Mouse (Mus musculus) layer of hippocampus, postnatal 36 days (tissue): ENCODE data around the gene Mansc1. TPM values are rescaled to one million over a fixed set of nuclear protein-coding genes. Genes with fewer than 3 reads are reported as not detected.
"Not testable (repeated sequence)": the region's sequence is repeated elsewhere in the genome, so short reads cannot be mapped to it uniquely, and the experiment has no call there.

ENCODE experiments used
- DNase-seq, 2 experiments: peaks; one replicate each; pipeline ENCODE4 v3.0.0; 2022
- total RNA-seq, 2 experiments: library from RNA; stranded (reverse); gene quantifications; 2 replicates each; pipeline ENCODE4 v1.2.3; 2021

The Mansc1 gene
- total RNA-seq = 1 to 10 TPM; 8.0 to 8.1 TPM

DNA sequence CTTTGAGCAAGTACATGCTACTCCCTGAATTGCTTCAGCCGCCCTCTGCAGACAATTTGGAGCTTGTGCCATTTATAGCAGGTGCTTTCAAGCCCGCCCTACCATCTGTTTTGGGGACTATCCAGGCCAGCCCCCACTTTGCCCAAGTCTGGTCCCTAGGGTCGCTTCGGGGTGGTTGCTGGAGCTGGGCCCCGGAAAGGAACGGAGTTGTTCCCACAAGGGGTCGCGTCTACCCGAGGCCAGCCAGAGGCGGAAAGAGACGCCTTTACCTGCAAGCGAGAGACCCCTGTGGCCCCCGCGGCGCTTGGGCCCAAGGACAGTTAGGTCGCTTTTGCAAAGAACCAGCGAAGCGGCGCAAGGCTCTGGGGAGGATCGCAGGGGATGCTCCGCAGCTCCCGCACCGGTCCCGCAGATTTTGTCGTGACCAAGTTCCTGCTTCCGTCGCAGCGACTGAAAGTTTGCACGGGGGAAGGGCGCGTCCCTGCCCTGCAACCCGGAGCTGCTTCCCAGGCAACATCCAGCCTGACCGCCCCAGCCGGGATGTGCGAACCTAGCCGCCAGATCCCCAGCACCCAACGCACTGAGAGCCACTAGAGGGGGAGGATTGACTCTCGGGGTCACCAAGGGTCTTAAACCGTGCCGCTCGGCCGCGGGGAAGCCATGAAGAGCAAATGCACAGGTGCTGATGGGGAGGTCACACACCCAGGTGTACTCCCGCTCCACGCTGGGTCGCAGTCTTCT lies at the start of gene Mansc1:
Gene Mansc1, minus strand, starts transcription at position 542 of the 741 bp plus-strand sequence.
- peak in 1 of 2 experiments; percentile 34 for DNase-seq

DNA sequence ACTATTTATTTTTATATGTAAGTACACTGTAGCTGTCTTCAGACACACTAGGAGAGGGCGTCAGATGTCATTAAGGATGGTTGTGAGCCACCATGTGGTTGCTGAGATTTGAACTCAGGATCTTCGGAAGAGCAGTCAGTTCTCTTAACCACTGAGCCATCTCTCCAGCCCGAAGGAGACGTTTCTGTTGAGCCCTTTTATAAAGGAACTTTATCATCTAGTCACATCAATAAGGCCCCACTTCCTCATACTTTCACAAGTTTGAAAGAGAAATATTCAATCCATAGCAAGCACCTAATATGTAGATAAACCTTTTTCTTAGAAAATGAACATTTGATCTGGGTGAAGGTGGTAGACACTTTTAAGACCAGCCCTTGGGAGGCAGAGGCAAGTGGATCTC lies 47.0 kb upstream of the Mansc1 start:
- DNase-seq = not testable (repeated sequence)

DNA sequence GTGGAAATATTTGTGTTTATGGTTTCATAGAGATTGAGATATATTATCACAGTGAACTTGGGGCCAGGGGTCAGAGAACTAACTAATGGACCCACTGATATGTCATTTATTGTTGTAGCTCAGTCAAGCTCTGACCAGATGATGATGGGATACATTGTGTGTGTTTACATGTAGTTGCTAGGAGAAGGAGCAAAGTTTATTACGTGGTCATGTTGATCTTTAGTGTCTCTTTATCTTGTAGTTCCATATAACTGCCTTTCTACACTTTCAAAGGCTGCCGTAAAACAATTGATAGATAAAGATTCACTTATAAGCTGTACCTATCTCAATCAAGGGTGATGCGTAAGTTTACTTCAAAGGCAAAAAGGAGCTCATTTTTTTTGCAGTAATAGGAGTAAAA lies 45.7 kb upstream of the Mansc1 start:
- no peak for DNase-seq

DNA sequence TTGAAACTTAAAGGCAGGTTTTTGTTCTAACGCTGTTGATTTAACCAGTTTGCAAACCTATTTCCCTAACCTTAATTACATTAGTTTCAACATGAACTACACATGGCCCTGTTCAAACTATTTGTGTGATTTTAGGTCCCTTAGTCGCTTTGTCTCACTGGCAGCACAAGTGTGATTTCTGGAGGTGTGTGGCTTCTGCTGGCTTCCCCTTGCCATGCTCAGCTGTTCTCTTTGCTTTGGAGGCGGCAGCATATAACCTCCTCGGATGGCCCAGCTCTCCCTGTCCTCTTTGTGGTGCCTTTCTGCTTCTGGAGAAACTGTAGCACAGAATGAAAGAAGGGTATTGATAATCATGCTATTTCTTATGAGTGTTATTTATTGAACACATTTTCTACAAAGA lies 45.2 kb upstream of the Mansc1 start:
- no peak for DNase-seq

DNA sequence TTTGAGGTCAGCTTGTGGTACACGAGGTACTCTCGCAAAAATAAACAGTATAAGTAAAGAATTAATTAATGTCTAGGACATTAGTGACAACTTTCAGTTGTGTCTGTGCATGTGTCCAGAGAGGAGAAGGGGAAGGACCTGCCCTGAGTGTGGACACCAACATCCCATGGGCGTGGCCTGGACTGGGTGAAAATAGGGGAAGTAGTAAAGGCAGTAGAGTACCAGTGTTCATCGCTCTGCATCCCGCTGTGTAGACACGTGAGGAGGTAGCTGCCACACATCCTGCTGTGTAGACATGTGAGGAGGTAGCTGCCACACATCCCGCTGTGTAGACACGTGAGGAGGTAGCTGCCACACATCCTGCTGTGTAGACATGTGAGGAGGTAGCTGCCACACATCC lies 41.4 kb upstream of the Mansc1 start:
- DNase-seq = not testable (repeated sequence)

DNA sequence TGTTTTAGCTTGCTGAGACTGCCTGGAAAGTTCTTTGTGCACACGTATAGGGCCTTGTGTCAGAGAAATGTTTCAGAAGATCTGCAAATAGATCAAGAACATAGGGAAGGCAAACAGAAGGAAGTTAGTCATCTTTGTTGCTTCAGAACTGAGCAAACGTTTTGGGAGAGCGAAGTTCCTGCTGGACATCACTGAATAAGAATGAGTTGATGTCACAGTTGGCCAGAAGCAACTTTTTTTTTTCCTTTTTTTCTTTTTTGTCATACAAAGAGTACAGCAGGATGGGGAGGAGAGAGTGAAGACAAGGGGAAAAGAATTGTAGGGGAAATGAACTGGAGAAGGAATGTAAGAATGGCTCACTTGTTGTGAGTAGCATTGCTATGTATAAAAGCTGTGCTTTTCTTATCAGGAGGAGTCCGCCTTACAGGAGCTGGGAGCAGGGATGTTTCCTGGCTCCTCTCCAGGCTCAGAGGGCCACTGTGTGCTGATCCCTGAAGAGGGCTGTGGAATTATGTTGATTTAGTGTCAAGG lies 38.7 kb upstream of the Mansc1 start:
- no peak for DNase-seq

DNA sequence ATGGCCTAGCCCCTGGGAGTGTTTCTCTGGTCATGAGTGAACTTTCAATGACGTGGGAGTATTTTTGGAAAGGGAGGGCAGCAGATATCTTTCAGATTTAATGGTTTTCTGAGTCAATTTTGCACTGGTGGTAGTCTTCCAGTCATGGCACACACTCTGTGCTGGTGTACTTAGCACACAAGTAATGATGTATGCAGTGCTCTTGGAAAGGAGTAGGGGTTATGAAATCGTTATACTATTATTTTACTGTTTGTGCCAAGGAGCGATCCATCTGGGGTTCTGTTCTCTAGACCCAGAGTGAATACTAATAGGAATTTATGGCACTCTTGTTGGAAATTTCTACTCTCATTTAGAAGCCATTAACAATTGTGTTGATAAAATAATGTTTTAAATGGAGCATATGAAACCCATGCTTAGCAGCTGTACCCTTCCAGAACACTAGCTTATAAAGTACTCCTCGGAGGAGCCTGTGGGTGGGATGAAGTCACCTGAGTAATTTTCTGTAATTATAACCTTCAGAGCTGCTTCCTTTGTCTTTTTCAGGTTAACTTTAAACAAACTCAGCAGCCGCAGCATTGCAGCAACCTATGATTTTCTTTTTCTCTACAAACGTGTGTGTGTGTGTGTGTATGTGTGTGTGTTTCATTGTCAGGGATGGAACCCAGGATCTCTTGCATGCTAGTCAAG lies 37.0 kb upstream of the Mansc1 start:
- no peak for DNase-seq

DNA sequence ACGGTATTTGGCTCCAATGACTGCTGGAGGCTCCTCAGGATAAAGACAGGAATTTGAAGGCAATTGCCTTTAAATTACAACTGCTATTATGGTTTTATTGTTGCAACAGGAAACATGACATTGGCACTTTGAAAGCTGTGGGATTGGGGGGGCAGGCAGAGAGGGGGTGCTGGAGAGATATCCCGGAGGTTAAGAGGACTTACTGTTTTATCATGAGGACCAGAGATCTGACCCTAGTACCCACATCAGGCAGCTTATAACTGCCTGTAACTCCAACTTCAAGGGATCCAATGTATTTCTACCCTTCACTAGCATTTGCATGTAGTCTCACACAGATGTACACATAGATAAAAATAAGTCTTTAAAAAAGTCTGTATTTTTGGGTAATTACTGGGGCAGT lies 36.2 kb upstream of the Mansc1 start:
- no peak for DNase-seq

DNA sequence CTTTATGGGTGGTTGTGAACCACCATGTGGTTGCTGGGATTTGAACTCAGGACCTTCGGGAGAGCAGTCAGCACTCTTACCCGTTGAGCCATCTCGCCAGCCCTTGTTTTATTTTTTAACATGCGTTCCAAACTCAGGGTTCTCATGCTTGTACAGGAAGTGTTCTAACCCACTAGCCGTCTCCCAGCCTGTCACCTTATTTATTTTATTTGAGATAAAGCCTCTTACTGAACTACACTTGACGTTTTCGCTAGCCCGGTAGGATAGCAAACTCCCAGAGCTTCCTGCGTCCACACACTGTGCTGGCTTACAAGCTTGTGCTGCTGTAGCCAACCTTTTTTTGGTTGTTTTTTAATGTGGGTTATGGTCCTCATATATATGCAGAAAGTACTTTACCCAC lies 33.5 kb upstream of the Mansc1 start:
- DNase-seq = no peak

DNA sequence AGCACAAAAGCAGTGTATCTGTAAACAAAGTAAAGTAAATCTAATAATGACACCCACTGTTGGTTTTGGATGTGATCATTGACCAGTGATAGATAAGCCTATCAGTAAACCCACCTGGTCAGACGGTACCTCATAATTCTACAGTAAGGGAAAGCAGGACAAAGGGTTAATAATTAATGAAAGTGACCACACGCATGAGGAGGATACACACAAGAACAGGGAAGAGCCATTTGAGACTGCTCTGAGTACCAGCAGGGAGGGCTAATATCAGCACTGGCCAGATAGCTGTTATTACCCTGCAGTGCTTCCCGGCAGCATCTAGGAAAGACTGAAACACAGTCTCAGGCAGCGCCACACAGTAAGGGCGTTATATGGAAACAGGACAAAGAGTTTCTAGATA lies 32.3 kb upstream of the Mansc1 start:
- DNase-seq = no peak

DNA sequence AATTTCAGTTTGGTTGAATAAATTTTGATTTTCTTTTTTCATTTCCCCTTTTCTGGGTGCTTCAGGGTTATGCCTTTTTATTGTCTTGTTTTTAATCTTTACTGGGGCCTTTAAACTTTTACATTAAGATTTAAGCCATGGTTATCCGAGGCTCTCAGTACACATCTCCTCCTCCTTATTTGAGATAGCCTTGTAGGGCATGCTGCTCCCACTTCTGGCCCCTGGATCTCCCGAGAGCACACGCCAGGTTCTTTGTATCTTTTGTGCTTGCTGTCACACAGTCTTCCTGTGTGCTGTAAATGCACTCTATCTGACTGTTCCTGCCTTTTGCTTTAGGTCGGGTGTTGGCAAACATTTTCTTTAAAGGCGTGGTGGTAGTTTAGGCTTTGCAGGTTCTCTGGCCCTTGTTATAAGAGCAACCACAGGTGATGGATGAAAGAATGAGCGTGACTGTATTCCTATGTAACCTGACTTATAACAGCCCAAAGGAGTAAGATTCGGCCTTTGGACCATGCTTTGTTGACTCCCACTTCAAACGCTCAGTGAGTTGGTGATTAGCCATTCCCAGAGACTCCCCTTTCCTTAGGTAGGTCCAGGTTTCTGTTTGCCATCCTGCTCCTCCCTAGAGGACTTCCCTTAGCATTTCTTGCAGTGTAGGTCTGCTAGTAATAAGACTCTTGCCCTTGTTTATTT lies 28.6 kb upstream of the Mansc1 start:
- no peak for DNase-seq

DNA sequence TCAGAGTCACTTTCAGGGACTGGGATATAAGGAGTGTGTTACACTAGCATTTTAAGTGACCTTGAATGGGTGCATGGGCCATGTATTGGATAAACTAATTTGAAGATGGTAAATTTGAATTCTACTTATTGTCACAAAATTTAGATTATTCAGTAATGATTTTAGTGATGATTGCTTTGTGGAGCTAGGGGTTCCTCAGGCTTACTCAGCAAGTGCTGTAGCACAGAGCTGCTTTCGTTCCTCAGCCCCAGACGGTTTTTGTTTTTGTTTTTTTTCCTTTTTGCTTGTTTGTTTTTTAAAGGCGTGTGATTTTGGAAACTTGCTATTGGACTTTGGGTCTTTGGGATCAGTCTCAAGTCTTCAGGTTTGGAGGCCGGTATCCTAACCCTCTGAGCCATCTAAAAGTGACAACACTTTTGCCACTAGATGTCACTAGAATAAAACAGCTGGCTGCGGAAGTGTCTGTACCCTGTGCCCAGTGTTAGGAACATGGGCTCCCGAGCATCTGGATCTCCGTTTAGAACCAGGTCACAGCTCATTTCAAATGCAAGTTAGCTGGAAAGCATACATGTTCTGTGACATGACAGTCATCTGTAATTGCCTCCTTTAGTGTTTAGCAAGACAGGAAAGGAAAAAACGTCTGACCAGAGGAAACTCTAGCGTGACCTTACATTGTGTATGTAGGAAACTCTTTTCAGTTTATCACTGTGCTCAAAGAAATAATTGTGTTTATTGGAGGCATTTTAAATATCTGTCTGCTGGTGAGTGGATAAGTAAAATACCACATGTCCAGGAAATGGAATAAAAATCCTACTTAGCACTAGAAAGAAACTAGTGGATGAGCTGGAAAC lies 27.0 kb upstream of the Mansc1 start:
- DNase-seq = peak in 1 of 2 experiments; percentile 44

DNA sequence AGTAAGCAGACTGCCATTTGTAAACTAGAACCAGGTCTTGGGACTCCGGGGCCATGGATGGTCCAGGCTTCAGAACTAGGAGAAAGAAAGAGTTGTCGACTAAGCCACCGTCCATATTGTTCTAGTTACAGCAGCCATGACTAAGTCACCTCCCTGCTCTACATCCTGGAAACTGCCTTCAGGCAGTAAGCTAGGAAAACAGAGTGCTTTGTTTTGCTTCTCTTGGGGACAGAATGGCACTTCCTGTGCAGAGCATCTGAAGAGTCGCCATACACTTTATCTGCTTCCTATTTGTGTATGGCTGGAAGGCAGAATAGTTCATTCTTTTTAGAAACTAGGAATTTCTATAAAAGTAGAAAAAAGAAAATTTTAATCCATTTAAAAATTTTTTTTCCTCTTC lies 24.2 kb upstream of the Mansc1 start:
- DNase-seq = no peak

DNA sequence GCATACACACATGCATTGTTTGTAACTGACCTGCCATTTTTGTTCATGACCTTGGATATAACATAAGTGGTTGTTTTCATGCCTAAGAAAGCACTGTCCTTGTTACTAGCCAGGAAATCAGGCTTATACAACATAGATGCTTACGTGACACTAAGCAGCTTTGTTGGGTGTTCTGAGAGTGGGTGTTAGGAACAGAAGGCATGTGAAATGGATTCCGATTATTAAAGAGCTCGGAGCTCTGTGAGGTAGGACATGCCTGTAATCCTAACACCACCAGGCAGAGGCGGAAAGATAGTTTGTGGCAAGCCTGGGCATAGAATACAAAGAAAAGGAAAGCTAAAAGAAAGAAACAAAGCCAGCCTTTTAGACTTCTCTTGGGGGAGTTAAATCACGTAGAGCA lies 16.1 kb upstream of the Mansc1 start:
- DNase-seq = peak in 1 of 2 experiments; percentile 43

DNA sequence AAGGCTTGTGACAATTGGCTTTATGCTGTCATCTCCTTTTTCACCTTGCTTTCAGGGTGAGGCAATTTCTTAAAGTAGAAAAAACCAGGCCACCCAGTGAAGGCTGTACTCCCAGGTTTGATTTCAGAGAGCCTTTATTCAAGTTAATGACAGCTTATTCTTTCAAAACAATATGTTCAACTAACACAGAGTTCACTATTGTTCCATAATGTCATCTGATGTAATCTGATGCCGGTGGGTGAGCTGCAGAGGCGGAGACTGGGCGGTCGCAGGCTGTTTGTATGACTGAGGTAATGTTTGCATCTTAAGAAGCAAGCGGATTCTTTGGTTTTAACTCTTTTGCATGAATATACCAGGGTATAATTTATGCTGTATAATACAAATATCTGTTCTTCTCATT lies 15.3 kb upstream of the Mansc1 start:
- DNase-seq = peak; percentile 20 to 27

DNA sequence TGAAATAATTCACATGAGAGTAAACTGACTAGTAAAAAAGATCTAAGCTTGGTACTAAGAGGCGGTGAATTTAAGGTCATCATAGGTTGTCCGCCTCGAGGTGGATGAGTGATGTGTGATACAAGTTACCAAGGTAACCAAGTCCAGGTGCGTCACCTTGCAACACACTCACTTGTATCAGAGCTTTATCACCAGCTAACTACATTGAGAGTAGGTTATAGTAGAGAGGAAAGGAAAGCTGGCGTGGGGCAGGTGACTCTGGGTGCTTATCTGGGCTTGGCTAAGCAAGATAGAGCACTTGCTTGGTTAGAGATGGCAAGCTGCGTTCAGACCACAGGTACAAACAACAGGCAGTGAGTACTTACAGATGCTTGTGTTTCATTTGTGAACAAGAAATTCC lies 14.5 kb upstream of the Mansc1 start:
- DNase-seq = no peak

DNA sequence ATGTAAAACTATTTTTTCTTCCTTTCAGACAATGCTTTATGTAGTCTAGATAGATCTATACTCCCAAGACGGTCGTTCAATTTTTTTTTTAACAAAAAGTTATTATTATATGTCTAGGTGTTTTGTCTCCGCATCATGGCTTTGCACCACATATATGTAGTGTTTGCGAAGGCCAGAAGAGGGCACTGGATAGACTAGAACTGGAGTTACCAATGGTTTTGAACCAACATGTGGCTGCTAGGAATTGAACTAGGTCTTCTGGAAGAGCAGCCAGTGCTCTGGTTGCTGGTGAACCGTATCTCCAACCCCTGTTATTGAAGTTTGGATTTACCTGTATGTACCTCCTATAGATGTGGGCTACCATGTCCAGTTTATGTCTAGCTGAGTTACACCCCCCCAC lies 11.0 kb upstream of the Mansc1 start:
- DNase-seq = no peak

DNA sequence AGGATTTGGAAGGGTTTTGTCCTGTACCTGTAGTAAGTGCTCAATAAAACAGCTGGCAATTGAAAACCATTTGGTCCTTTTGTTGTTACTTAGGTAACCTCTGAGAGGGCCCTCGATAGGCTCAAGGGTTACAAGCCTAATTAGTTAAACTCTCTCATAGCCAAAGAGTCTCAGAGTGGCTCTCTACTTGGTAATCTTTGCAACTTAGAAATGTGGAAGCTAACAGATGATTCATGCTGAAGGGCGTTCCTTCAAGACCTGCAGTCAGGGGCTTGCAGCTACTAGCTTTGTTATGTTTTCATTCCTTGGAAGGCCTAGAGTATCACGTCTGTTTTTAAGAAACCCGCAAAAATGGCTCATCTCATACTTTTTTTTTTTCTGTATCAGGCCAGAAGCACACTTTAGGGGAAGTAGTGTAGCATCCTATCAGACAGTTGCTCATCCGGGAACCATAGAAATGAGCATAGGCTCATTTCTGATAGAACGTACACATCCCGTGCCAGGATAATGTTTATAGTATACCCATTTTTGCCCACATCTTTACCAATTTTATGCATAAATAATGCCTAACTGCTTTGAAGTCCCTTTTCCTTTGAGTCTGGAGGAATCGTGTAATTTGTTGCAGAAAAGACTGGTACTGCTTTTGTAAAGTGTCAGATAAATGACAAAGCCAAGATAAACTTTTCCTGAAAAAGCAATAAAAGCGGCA lies 9.6 kb upstream of the Mansc1 start:
- DNase-seq = no peak

DNA sequence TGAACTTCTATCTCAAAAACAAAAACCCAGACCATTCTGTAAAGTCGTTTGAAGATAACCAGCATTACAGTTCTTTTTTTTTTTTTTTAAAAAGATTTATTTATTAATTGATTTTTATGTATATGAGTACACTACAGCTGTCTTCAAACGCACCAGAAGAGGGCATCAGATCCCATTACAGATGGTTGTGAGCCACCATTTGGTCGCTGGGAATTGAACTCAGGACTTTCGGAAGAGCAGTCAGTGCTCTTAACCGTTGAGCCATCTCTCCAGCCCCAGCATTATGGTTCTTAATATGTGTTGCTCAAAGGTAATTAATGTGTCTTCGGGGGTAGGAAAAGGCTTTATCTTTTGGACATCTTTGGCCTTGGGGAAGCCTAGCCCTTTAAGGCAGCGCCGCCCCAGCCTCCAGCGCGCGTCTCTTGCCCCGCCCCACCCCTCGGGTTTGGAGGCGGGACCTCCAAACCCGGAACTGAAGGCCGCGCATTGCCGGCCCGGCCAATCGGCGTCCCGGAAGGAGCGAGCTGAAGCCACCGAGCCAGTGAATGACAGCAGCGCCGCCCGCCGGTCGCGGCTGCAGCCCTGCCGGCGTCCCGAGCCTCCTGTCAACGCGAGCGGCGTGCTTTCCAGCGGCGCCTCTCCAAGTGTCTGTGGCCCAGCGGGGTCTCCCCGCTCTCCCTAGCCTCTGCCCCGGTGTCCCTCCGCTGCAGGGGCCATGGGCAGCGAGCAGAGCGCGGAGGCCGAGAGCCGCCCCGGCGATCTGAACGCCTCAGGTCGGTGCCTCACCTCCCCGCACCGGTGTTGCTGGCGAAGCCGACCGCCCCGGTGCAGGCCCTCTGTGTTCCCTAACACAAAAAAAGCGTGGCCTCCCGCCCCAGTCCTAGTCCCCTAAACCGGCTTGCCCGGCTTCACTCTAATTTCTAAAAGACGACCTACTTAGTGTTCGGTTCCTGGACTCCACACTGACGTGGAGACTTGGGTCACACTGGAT lies 8.5 kb upstream of the Mansc1 start:
- DNase-seq = peak; percentile 91 to 93

DNA sequence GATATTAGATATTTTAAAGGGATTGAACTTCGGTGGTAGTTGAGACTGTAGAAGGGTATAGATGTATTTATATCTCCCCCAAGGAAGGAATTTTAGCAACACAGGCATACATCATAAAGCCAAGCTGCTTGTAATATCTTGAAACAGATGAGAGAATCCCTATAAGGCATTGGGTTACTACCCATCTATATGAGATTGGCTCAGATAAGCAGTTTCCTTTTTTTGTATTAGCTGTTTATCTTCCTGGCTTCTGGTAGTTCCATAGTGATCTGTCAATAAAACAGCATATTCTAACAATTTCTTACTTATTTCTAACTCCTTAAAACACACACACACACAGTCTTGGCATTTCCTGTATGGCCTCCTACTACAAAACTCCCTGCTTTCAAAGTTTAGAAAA lies 7.6 kb upstream of the Mansc1 start:
- no peak for DNase-seq
